Comparison of ENCODE assay signal across 13 mouse cellular contexts in the genomic region with DNA sequence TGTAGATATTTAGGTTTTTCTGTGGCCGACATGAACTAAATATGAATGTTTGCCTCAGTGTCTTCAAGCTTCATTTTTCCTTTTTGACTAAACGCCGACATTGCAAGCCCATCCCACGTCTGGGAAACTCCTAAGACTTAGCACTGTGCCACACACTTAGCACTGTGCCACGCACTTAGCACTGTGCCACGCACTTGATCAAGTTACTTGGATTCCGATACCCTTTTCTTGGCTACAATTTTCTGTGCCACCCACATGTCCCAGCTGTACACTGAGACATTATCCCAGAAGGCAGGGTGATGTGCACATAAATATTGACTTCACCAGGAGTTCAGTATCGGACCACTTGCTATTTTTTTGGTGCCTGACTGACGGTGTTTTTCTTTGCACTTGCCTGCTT.
DNase-seq lines count a peak whose midpoint lies in the region; ATAC-seq and TF ChIP-seq lines count a peak whose summit lies in the region.
"Had no signal": no experiment of that assay in that cellular context is flagged by ENCODE, and none has a peak within 500 bp of the region (broad histone marks: within the 10 kb centered on the region; RNA-seq: fewer than 3 reads in every experiment).

No protein-coding gene starts in this region.

- intact Hi-C loops in gastrocnemius, adult 2 months (cut with DNase I) = loop anchor here (2.0 to 10.0 kb wide), 5 partner anchors 55 to 955 kb away; partner anchors contain the start of gene Prpf18
- intact Hi-C loops in left cerebral cortex, adult 2 months (cut with DNase I) = loop anchor here (1.0 to 10.0 kb wide), 9 partner anchors 59 to 955 kb away; partner anchors contain the start of genes Bend7, Prpf18 and Sephs1

- no peak for DNase-seq in gastrocnemius, adult 2 months
- DNase-seq in gastrocnemius, adult 8-10 months (ENCODE audit: low spot score in 2 of 2) = no peak
- DNase-seq in right cerebral cortex, adult 18-20 months = peak; percentile 82
- no peak for DNase-seq in right cerebral cortex, postnatal 25 days
- peak; percentile 43 to 47 for DNase-seq in left cerebral cortex, adult 2 months (ENCODE audit: extremely low spot score in 1 of 2, low spot score in 2 of 2)
- DNase-seq in telencephalon, adult 2 months (ENCODE audit: low read depth, low spot score) = peak; percentile 81
- DNase-seq in hindbrain, embryonic 11.5 days (ENCODE audit: low spot score) = no peak

- peak overlapping the region; percentile 45 for H3K4me3 ChIP-seq in gastrocnemius, adult 2 months
- no peak overlapping the region for H3K4me3 ChIP-seq in left cerebral cortex, adult 2 months
- no peak overlapping the region for H3K4me3 ChIP-seq in hindbrain, embryonic 11.5 days (ENCODE audit: low read depth, low read length)
- H3K4me3 ChIP-seq: embryonic facial prominence, embryonic 13.5 days; intestine, embryonic 15.5 days; megakaryocyte, embryonic 14.5 days; stomach, embryonic 15.5 days had no signal

- 92% methylated on average over 9 of the region's 9 CpGs for WGBS in hindbrain, embryonic 11.5 days

- ATAC-seq in hindbrain, embryonic 11.5 days (ENCODE audit: low FRiP score) = no peak
- ATAC-seq: intestine, embryonic 15.5 days; midbrain, embryonic 16.5 days had no signal

- H3K9ac ChIP-seq in hindbrain, embryonic 11.5 days (ENCODE audit: low read depth, low read length) = no peak overlapping the region
- H3K9ac ChIP-seq: embryonic facial prominence, embryonic 13.5 days; hindbrain, embryonic 14.5 days; intestine, embryonic 15.5 days; stomach, embryonic 15.5 days had no signal

- TF ChIP-seq CTCF in gastrocnemius, adult 2 months (IDR thresholded peaks at IDR 0.05) = no peak
- no peak for TF ChIP-seq CTCF in left cerebral cortex, adult 2 months (IDR thresholded peaks at IDR 0.05)

- no peaks in the 10 kb centered on the region for H3K36me3 ChIP-seq in hindbrain, embryonic 11.5 days (ENCODE audit: control insufficient read depth, insufficient read depth, low read length)
- H3K36me3 ChIP-seq: intestine, embryonic 15.5 days; stomach, embryonic 15.5 days had no signal

- no peaks in the 10 kb centered on the region for H3K9me3 ChIP-seq in hindbrain, embryonic 11.5 days (ENCODE audit: control insufficient read depth, low read length)
- H3K9me3 ChIP-seq: embryonic facial prominence, embryonic 13.5 days; intestine, embryonic 15.5 days; stomach, embryonic 15.5 days had no signal

- H3K27ac ChIP-seq in gastrocnemius, adult 2 months = no peak overlapping the region
- H3K27ac ChIP-seq in left cerebral cortex, adult 2 months = no peak overlapping the region
- H3K27ac ChIP-seq in hindbrain, embryonic 11.5 days (ENCODE audit: low read depth, low read length) = no peak overlapping the region
- H3K27ac ChIP-seq: embryonic facial prominence, embryonic 13.5 days; hindbrain, embryonic 14.5 days; intestine, embryonic 15.5 days; stomach, embryonic 15.5 days had no signal

- H3K27me3 ChIP-seq in hindbrain, embryonic 11.5 days (ENCODE audit: control insufficient read depth, insufficient read depth, low read length) = no peaks in the 10 kb centered on the region
- H3K27me3 ChIP-seq: embryonic facial prominence, embryonic 13.5 days; intestine, embryonic 15.5 days; stomach, embryonic 15.5 days had no signal

- no peaks in the 10 kb centered on the region for H3K4me1 ChIP-seq in hindbrain, embryonic 11.5 days (replicated peaks; ENCODE audit: control insufficient read depth, insufficient read depth, low read length)
- H3K4me1 ChIP-seq: intestine, embryonic 15.5 days; stomach, embryonic 15.5 days had no signal

- no peak overlapping the region for H3K4me2 ChIP-seq in hindbrain, embryonic 11.5 days (replicated peaks; ENCODE audit: low read depth, low read length)
- H3K4me2 ChIP-seq: embryonic facial prominence, embryonic 13.5 days; hindbrain, embryonic 14.5 days; intestine, embryonic 15.5 days; stomach, embryonic 15.5 days had no signal

Comparison
In these comparisons a context has a peak if more than half of its experiments do, and no peak if none do; other contexts are left out.
1. DNase-seq: peak in right cerebral cortex, adult 18-20 months (single experiment), left cerebral cortex, adult 2 months (2 of 2) and telencephalon, adult 2 months (single experiment); none in gastrocnemius, adult 2 months (single experiment), gastrocnemius, adult 8-10 months (0 of 2), right cerebral cortex, postnatal 25 days (single experiment) and hindbrain, embryonic 11.5 days (single experiment).